Mouse (Mus musculus) G1E (cell line): ENCODE data around the gene Ttc28.

Experiments
- CTCF ChIP-seq: IDR thresholded peaks from 2 replicates; pipeline ENCODE4 v1.5.1; 2012; ENCODE audit warnings: low read depth, low read length, inconsistent platforms, mixed read lengths
- TAL1 ChIP-seq: conservative IDR thresholded peaks from 2 replicates; pipeline ENCODE4 v1.6.1; 2012; ENCODE audit warnings: low read depth, low read length, inconsistent platforms, mixed read lengths

DNA sequence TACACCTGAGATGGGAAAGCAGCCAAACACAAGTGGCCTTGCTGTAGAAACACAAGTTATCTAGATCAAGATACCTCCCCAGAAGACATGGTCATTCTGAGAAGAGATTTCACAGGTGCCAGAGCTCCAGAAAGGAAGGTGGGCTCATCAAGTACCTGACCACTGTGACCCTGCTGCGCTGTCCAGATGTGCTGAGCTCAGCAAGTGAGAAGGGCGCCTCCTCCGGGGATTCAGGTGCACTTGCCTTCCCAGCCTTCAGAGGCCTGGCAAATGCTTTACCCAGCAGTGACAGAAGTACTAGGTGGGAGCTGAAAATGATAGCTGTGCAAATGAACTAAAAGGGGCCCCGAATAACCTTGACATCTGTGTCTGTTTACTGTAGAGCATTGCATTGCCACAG is 78.6 kb downstream of the Ttc28 start:
- TF ChIP-seq CTCF = no peak
- no peak for TF ChIP-seq TAL1
